Mouse (Mus musculus) lung, adult 2 months (tissue): ENCODE measurements around the gene Cap2.

ENCODE experiments used
- CTCF ChIP-seq: fragments of 200-500 bp; IDR thresholded peaks from 2 replicates; pipeline ENCODE4 v1.5.1; 2011; ENCODE audit warnings: mild to moderate bottlenecking, low read length, control low read depth; ENCODE audit not compliant: insufficient read depth
- POLR2A ChIP-seq: fragments of 200-500 bp; IDR thresholded peaks from 2 replicates; pipeline ENCODE4 v1.6.1; 2011; ENCODE audit warnings: low read depth, mild to moderate bottlenecking, control low read depth, low read length, borderline replicate concordance; ENCODE audit errors: extremely low read depth

GRCm38 (mm10) chr13:46659211-46659610, 157.6 kb downstream of the Cap2 start:
- TF ChIP-seq CTCF (no peak), POLR2A (no peak)
